8 mouse cellular contexts compared by ENCODE assay signal in genomic region chr9:44479628-44480428, GRCm38 (mm10). TPM values are rescaled to one million over a fixed set of nuclear protein-coding genes. Genes with fewer than 3 reads are reported as not detected.
A peak's percentile ranks its signal among the peaks of the same experiment; 100 is the strongest.
DNase-seq lines count a peak whose midpoint lies in the region; ATAC-seq and TF ChIP-seq lines count a peak whose summit lies in the region.

No protein-coding gene starts in this region.

- TF ChIP-seq POLR2A in bone marrow macrophage, adult 2 months (IDR thresholded peaks at IDR 0.05; ENCODE audit: borderline replicate concordance, low read depth, low read length) = no peak
- peak; percentile 83 for TF ChIP-seq POLR2A in embryonic fibroblast, embryonic 13.5 days (IDR thresholded peaks at IDR 0.05; ENCODE audit: low read depth, low read length)
- no peak for TF ChIP-seq POLR2A in liver, adult 2 months (IDR thresholded peaks at IDR 0.05; ENCODE audit: extremely low read depth, insufficient read depth, low read length)

- WGBS in heart, embryonic 12.5 days = under 1% methylated on average over 26 of the region's 26 CpGs
- under 1% methylated on average over 26 of the region's 26 CpGs for WGBS in kidney, embryonic 16.5 days
- 2% methylated on average over 26 of the region's 26 CpGs for WGBS in liver, adult 2 months
- WGBS in stomach, embryonic 14.5 days = under 1% methylated on average over 26 of the region's 26 CpGs

- H3K27ac ChIP-seq in bone marrow macrophage, adult 2 months (ENCODE audit: insufficient read depth, low read depth, low read length) = peak overlapping the region; percentile 50; the same call in 1 of the 2 replicates
- peak overlapping the region; percentile 94 for H3K27ac ChIP-seq in embryonic fibroblast, embryonic 13.5 days (ENCODE audit: insufficient read depth, low read length)
- H3K27ac ChIP-seq in heart, embryonic 12.5 days (ENCODE audit: poor library complexity, severe bottlenecking) = peak overlapping the region; percentile 99
- H3K27ac ChIP-seq in kidney, embryonic 16.5 days (ENCODE audit: low read length) = peak overlapping the region; percentile 99
- H3K27ac ChIP-seq in liver, adult 2 months (replicated peaks; ENCODE audit: insufficient read depth, low read depth, low read length) = peak overlapping the region; percentile 58
- H3K27ac ChIP-seq in stomach, embryonic 14.5 days (ENCODE audit: low read length) = peak overlapping the region; percentile 99

- H3K36me3 ChIP-seq in heart, embryonic 12.5 days = no peaks in the 10 kb centered on the region
- no peaks in the 10 kb centered on the region for H3K36me3 ChIP-seq in kidney, embryonic 16.5 days (ENCODE audit: insufficient read depth, low read length)
- H3K36me3 ChIP-seq in liver, adult 2 months (ENCODE audit: control insufficient read depth, insufficient read depth, low read length) = no peaks in the 10 kb centered on the region
- no peaks in the 10 kb centered on the region for H3K36me3 ChIP-seq in stomach, embryonic 14.5 days (ENCODE audit: control insufficient read depth, insufficient read depth, low read length)

- peak; percentile 97 for TF ChIP-seq CTCF in bone marrow macrophage, adult 2 months (IDR thresholded peaks at IDR 0.05; ENCODE audit: low read depth, low read length)
- TF ChIP-seq CTCF in embryonic fibroblast, embryonic 13.5 days (IDR thresholded peaks at IDR 0.05; ENCODE audit: borderline replicate concordance, insufficient read depth, low read length) = peak; percentile 93
- TF ChIP-seq CTCF in liver, adult 2 months (IDR thresholded peaks at IDR 0.05; ENCODE audit: low read depth, low read length) = peak; percentile 96

- peak; percentile 82 for DNase-seq in CD4-positive helper T cell, adult 2 months (ENCODE audit: low read depth, low spot score)
- DNase-seq in liver, adult 2 months (ENCODE audit: extremely low read depth, low read depth, low spot score) = peak; percentile 79
- peak; percentile 21 to 39 for DNase-seq in monocyte, adult 2 months (ENCODE audit: low read depth in 1 of 2, low spot score in 2 of 2)

- no peaks in the 10 kb centered on the region for H3K27me3 ChIP-seq in heart, embryonic 12.5 days (replicated peaks)
- no peaks in the 10 kb centered on the region for H3K27me3 ChIP-seq in kidney, embryonic 16.5 days (ENCODE audit: insufficient read depth, low read length)
- H3K27me3 ChIP-seq in liver, adult 2 months (ENCODE audit: control insufficient read depth, insufficient read depth, low read length) = no peaks in the 10 kb centered on the region
- no peaks in the 10 kb centered on the region for H3K27me3 ChIP-seq in stomach, embryonic 14.5 days (ENCODE audit: control insufficient read depth, insufficient read depth, low read length)

- peak; percentile 54 for ATAC-seq in heart, embryonic 12.5 days (ENCODE audit: insufficient number of reproducible peaks, low FRiP score)
- ATAC-seq in kidney, embryonic 16.5 days (ENCODE audit: low FRiP score, low TSS enrichment) = peak; percentile 58
- ATAC-seq in stomach, embryonic 14.5 days (ENCODE audit: insufficient number of reproducible peaks, insufficient read depth, low FRiP score, low read depth) = peak; percentile 49; the same call in 1 of the 2 replicates

- H3K4me3 ChIP-seq in bone marrow macrophage, adult 2 months (ENCODE audit: insufficient read depth, low read length) = peak overlapping the region; percentile 63
- peak overlapping the region; percentile 67 for H3K4me3 ChIP-seq in embryonic fibroblast, embryonic 13.5 days (ENCODE audit: insufficient read depth, low read length)
- H3K4me3 ChIP-seq in heart, embryonic 12.5 days = peak overlapping the region; percentile 62
- H3K4me3 ChIP-seq in kidney, embryonic 16.5 days (ENCODE audit: low read length) = peak overlapping the region; percentile 86
- peak overlapping the region; percentile 75 for H3K4me3 ChIP-seq in liver, adult 2 months (ENCODE audit: insufficient read depth, low read depth, low read length)
- H3K4me3 ChIP-seq in stomach, embryonic 14.5 days (ENCODE audit: low read depth, low read length) = peak overlapping the region; percentile 77

- H3K4me1 ChIP-seq in bone marrow macrophage, adult 2 months (ENCODE audit: control insufficient read depth, insufficient read depth, low read length) = peaks cover 22% of the 10 kb centered on the region
- peaks cover 4% of the 10 kb centered on the region; the same call in 1 of the 2 replicates for H3K4me1 ChIP-seq in embryonic fibroblast, embryonic 13.5 days (ENCODE audit: control insufficient read depth, insufficient read depth, low read length)
- H3K4me1 ChIP-seq in heart, embryonic 12.5 days (replicated peaks) = peaks cover 25% of the 10 kb centered on the region
- peaks cover 37% of the 10 kb centered on the region for H3K4me1 ChIP-seq in kidney, embryonic 16.5 days (ENCODE audit: insufficient read depth, low read length)
- peaks cover 14% of the 10 kb centered on the region for H3K4me1 ChIP-seq in liver, adult 2 months (ENCODE audit: control insufficient read depth, insufficient read depth, low read length)
- peaks cover 18% of the 10 kb centered on the region for H3K4me1 ChIP-seq in stomach, embryonic 14.5 days (ENCODE audit: control insufficient read depth, insufficient read depth, low read length)

- H3K4me2 ChIP-seq in heart, embryonic 12.5 days = peak overlapping the region; percentile 87
- peak overlapping the region; percentile 98 for H3K4me2 ChIP-seq in kidney, embryonic 16.5 days (replicated peaks; ENCODE audit: low read depth, low read length)
- peak overlapping the region; percentile 82 for H3K4me2 ChIP-seq in stomach, embryonic 14.5 days (replicated peaks; ENCODE audit: low read depth, low read length)

- peak overlapping the region; percentile 78 for H3K9ac ChIP-seq in heart, embryonic 12.5 days
- H3K9ac ChIP-seq in kidney, embryonic 16.5 days (replicated peaks; ENCODE audit: low read length) = peak overlapping the region; percentile 91
- H3K9ac ChIP-seq in liver, adult 2 months (ENCODE audit: low read depth, low read length) = peak overlapping the region; percentile 85
- H3K9ac ChIP-seq in stomach, embryonic 14.5 days (replicated peaks; ENCODE audit: low read depth, low read length) = peak overlapping the region; percentile 71

- H3K9me3 ChIP-seq in heart, embryonic 12.5 days (replicated peaks) = no peaks in the 10 kb centered on the region
- no peaks in the 10 kb centered on the region for H3K9me3 ChIP-seq in kidney, embryonic 16.5 days (ENCODE audit: low read length)
- no peaks in the 10 kb centered on the region for H3K9me3 ChIP-seq in stomach, embryonic 14.5 days (ENCODE audit: control insufficient read depth, low read depth, low read length)

- peaks cover 12% of the 10 kb centered on the region; the same call in 1 of the 2 replicates for H3K79me2 ChIP-seq in liver, adult 2 months (ENCODE audit: control insufficient read depth, insufficient read depth, low read length)

RNA-seq across cellular contexts. Expression of gene Bcl9l, which starts 2.8 kb away (rescaled TPM):
- polyA plus RNA-seq in bone marrow macrophage, adult 2 months (2012; ENCODE audit: insufficient read depth, insufficient read length, missing spikeins) = 6.7 and 9.5 TPM in 2 replicates
- polyA plus RNA-seq in embryonic fibroblast, embryonic 13.5 days (2011; ENCODE audit: insufficient read length, low read depth, missing spikeins) = 56.0 and 61.6 TPM in 2 replicates
- polyA plus RNA-seq in heart, embryonic 12.5 days (2016; fragmentation: Nextera tagmentation; extraction: Ambion mirVana) = 11.3 and 12.3 TPM in 2 replicates
- 11.3 and 12.4 TPM in 2 replicates for polyA plus RNA-seq in kidney, embryonic 16.5 days (2015; fragmentation: Nextera tagmentation; extraction: Ambion mirVana)
- 5.4 and 5.9 TPM in 2 replicates for total RNA-seq in liver, adult 2 months (2014; rRNA removed)
- polyA plus RNA-seq in liver, adult 2 months (2012; rRNA removed) = 26.0 and 27.9 TPM in 2 replicates
- 15.4 and 16.3 TPM in 2 replicates for polyA plus RNA-seq in stomach, embryonic 14.5 days (2014; fragmentation: Nextera tagmentation; extraction: Ambion mirVana)

RNA-seq across cellular contexts. Expression of gene Upk2, which starts 25.1 kb away (rescaled TPM):
- polyA plus RNA-seq in bone marrow macrophage, adult 2 months (2012; ENCODE audit: insufficient read depth, insufficient read length, missing spikeins) = not detected in 2 replicates
- not detected in 2 replicates for polyA plus RNA-seq in embryonic fibroblast, embryonic 13.5 days (2011; ENCODE audit: insufficient read length, low read depth, missing spikeins)
- polyA plus RNA-seq in heart, embryonic 12.5 days (2016; fragmentation: Nextera tagmentation; extraction: Ambion mirVana) = 0.42 TPM in 1 of 2 replicates, not detected in the other
- 3.4 and 7.6 TPM in 2 replicates for polyA plus RNA-seq in kidney, embryonic 16.5 days (2015; fragmentation: Nextera tagmentation; extraction: Ambion mirVana)
- total RNA-seq in liver, adult 2 months (2014; rRNA removed) = not detected in 2 replicates
- not detected in 2 replicates for polyA plus RNA-seq in liver, adult 2 months (2012; rRNA removed)
- polyA plus RNA-seq in stomach, embryonic 14.5 days (2014; fragmentation: Nextera tagmentation; extraction: Ambion mirVana) = 25.9 and 26.4 TPM in 2 replicates

RNA-seq across cellular contexts. Expression of gene Foxr1, which starts 38.9 kb away (rescaled TPM):
- not detected in 2 replicates for polyA plus RNA-seq in bone marrow macrophage, adult 2 months (2012; ENCODE audit: insufficient read depth, insufficient read length, missing spikeins)
- not detected in 2 replicates for polyA plus RNA-seq in embryonic fibroblast, embryonic 13.5 days (2011; ENCODE audit: insufficient read length, low read depth, missing spikeins)
- not detected in 2 replicates for polyA plus RNA-seq in heart, embryonic 12.5 days (2016; fragmentation: Nextera tagmentation; extraction: Ambion mirVana)
- not detected in 2 replicates for polyA plus RNA-seq in kidney, embryonic 16.5 days (2015; fragmentation: Nextera tagmentation; extraction: Ambion mirVana)
- total RNA-seq in liver, adult 2 months (2014; rRNA removed) = not detected in 2 replicates
- polyA plus RNA-seq in liver, adult 2 months (2012; rRNA removed) = not detected in 2 replicates
- polyA plus RNA-seq in stomach, embryonic 14.5 days (2014; fragmentation: Nextera tagmentation; extraction: Ambion mirVana) = not detected in 2 replicates

Comparison
In these comparisons a context has a peak if more than half of its experiments do, and no peak if none do; other contexts are left out.
1. Peak in every context shown above with its lines: DNase-seq, ATAC-seq, H3K4me3 ChIP-seq and H3K27ac ChIP-seq.
2. DNase-seq: peak in every context shown above with its lines; median percentile 82 in CD4-positive helper T cell, adult 2 months; 79 in liver, adult 2 months; 30 in monocyte, adult 2 months.